Mouse (Mus musculus): Measurements from ENCODE around the gene Syngr4. TPM values are rescaled to one million over a fixed set of nuclear protein-coding genes. Genes with fewer than 3 reads are reported as not detected.
A peak's percentile ranks its signal among the peaks of the same experiment; 100 is the strongest.

Gene Syngr4
- total and polyA plus RNA-seq, 3 experiments: not detected

DNA sequence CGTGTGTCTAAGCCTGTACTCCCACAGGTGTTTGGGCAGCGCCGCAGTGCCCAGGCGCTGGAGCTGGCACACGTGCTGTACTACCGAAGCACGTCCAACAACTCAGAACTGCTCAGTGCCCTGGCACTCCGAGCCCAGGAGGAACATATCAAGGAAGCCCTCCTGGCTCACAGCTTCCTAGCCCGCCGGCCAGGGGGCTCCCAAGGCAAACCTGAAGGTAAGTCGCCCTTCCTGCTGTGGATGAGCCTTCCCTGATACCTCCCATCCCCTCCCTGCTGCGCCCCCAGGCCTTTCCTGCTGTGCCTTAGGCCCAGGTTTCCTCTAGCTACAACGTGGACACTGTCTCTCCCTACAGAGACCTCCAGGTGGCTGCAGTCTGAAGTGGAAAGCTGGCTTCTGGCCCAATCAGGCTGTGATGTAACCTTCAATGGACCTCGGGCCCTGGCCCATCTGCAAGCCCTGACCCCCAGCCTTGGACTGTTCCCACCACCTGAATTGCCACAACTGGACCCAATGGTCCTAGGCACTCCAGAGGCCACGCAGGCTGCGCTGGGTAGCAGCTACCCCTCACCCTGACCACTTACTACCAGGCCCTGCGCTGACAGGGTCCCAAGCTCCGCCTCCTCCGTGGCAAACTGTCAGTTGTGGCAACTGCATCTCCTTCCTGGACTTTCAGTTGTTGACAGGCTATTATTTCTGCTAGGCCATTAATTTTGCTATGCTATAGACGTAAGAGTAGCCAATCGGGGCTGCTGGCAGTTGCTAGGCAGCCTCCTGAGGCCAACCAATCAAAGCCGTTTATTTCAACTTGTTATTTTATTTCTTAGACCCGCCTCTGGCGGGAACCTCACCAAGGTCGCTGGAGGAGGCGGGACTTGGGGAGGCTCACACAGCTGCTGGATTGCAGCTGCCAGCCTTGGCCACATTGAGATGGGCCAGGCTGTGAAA is 19.8 kb upstream of the Syngr4 start:
- Histone ChIP-seq H3K9me3 (replicated peaks; ENCODE audit: low read length) (no peaks in the 10 kb centered on the region), H3K27me3 (replicated peaks) (no peaks in the 10 kb centered on the region), H3K9ac (ENCODE audit: insufficient read depth, low read depth) (no peak overlapping the region), H3K4me1 (ENCODE audit: control insufficient read depth in 1 of 2, insufficient read depth in 2 of 2) (peaks cover 2 to 45% of the 10 kb centered on the region in 2 experiments; a peak in 2 of 4 replicates), H3K27ac (ENCODE audit: insufficient read depth, low read depth) (no peak overlapping the region), H3K36me3 (replicated peaks in 1 of 2; ENCODE audit: control insufficient read depth in 1 of 2, insufficient read depth in 1 of 2, low read length in 1 of 2) (peaks cover 0 to 55% of the 10 kb centered on the region in 2 experiments), H3K79me2 (replicated peaks; ENCODE audit: control insufficient read depth, extremely low read depth, insufficient read depth, poor library complexity, severe bottlenecking) (no peaks in the 10 kb centered on the region), H3K4me3 (replicated peaks in 1 of 3; ENCODE audit: low read depth in 2 of 3, low read length in 2 of 3, poor library complexity in 1 of 3) (peak overlapping the region in 1 of 3 experiments; percentile 6), H3K4me2 (ENCODE audit: insufficient read depth, low read depth, poor library complexity, severe bottlenecking) (no peak overlapping the region)
- dilution Hi-C loops (cut with MboI; ENCODE audit: extremely low pct_ligation_motif_present, extremely low pct_unique_long_range_greater_than_20kb, low sequenced_read_pairs) (no loop called here), in situ Hi-C loops (cut with MboI; ENCODE audit: low pct_ligation_motif_present, low pct_unique_long_range_greater_than_20kb, low sequenced_read_pairs) (no loop called here)
- DNase-seq (ENCODE audit: extremely low read depth): peak; percentile 58
- TF ChIP-seq JUND (conservative IDR thresholded peaks at IDR 0.05; ENCODE audit: low read depth, low read length) (no peak), MYC (IDR thresholded peaks at IDR 0.05; ENCODE audit: low read depth, low read length) (no peak), JUN (IDR thresholded peaks at IDR 0.05; ENCODE audit: insufficient read depth, low read depth, low read length) (no peak), PAX5 (IDR thresholded peaks at IDR 0.05; ENCODE audit: low read length) (no peak), ZMIZ1 (IDR thresholded peaks at IDR 0.05; ENCODE audit: low read depth, low read length) (no peak)

DNA sequence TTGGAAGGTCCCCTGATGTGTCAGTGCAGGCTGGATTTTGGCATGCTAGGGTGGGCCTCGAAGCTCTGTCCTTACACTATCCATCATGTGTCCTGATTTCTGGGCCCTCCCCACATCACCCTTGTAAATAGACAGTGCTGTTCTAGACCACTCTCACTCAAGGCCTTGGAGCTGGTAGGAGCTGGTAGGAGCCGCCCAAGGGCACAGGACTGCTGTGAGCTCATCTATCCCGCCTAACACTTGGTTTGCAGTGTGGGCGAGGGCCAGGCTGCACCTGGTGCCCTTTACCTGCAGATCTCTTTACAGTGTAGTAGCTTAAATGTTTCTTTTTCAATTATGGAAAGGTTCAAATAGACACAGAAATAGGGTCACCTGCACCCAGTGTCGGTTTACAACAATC is 18.5 kb upstream of the Syngr4 start:
- peaks cover 2 to 64% of the 10 kb centered on the region in 2 experiments for H3K36me3 ChIP-seq (replicated peaks in 1 of 2; ENCODE audit: control insufficient read depth in 1 of 2, insufficient read depth in 1 of 2, low read length in 1 of 2)
- DNase-seq (ENCODE audit: extremely low read depth): no peak

DNA sequence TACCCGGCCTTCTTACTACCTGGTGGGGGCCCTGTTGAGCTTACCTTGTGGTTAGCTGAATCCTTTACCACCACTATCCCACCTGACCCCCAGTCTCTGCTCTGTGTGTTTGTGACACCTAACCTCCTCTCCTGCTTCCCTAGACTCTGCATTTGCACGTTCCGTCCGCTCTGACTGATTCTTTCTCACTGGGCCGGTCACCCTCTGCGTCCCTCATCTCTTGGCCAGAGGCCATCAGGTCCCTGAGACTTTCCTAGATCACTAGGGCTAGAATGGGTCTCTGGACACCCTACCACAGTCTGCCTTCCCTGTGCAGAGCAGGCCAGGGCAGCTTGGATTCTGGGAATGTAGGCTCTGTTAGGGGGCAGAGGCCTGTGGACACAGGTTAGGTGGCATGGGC is 17.6 kb upstream of the Syngr4 start:
- peaks cover 4% of the 10 kb centered on the region for H3K9me3 ChIP-seq (replicated peaks; ENCODE audit: low read length)
- H3K27me3 ChIP-seq (replicated peaks): no peaks in the 10 kb centered on the region
- no peak overlapping the region for H3K9ac ChIP-seq (ENCODE audit: insufficient read depth, low read depth)
- H3K27ac ChIP-seq (ENCODE audit: insufficient read depth, low read depth): no peak overlapping the region
- no peak for DNase-seq (ENCODE audit: extremely low read depth)
- no peaks in the 10 kb centered on the region for H3K79me2 ChIP-seq (replicated peaks; ENCODE audit: control insufficient read depth, extremely low read depth, insufficient read depth, poor library complexity, severe bottlenecking)
- H3K4me2 ChIP-seq (ENCODE audit: insufficient read depth, low read depth, poor library complexity, severe bottlenecking): no peak overlapping the region
- dilution Hi-C loops (cut with MboI; ENCODE audit: extremely low pct_ligation_motif_present, extremely low pct_unique_long_range_greater_than_20kb, low sequenced_read_pairs) (no loop called here), in situ Hi-C loops (cut with MboI; ENCODE audit: low pct_ligation_motif_present, low pct_unique_long_range_greater_than_20kb, low sequenced_read_pairs) (no loop called here)
- H3K4me1 ChIP-seq (ENCODE audit: control insufficient read depth in 1 of 2, insufficient read depth in 2 of 2): peaks cover 2 to 27% of the 10 kb centered on the region in 2 experiments; a peak in 2 of 4 replicates
- peaks cover 11 to 69% of the 10 kb centered on the region in 2 experiments for H3K36me3 ChIP-seq (replicated peaks in 1 of 2; ENCODE audit: control insufficient read depth in 1 of 2, insufficient read depth in 1 of 2, low read length in 1 of 2)
- TF ChIP-seq CTCF (conservative IDR thresholded peaks at IDR 0.05 in 1 of 2, IDR thresholded peaks at IDR 0.05 in 1 of 2; ENCODE audit: low read depth in 2 of 2, low read length in 2 of 2): no peak
- TF ChIP-seq EP300 (IDR thresholded peaks at IDR 0.05; ENCODE audit: low read length): no peak
- TF ChIP-seq MYC (IDR thresholded peaks at IDR 0.05; ENCODE audit: low read depth, low read length): no peak
- no peak for TF ChIP-seq CHD2 (IDR thresholded peaks at IDR 0.05; ENCODE audit: low read length)
- TF ChIP-seq MAX (IDR thresholded peaks at IDR 0.05; ENCODE audit: low read length): no peak
- TF ChIP-seq TBP (conservative IDR thresholded peaks at IDR 0.05; ENCODE audit: low read depth, low read length): no peak
- TF ChIP-seq MAZ (IDR thresholded peaks at IDR 0.05; ENCODE audit: low read depth, low read length): no peak
- TF ChIP-seq IRF4 (IDR thresholded peaks at IDR 0.05; ENCODE audit: low read depth, low read length): no peak
- no peak overlapping the region for H3K4me3 ChIP-seq (replicated peaks in 1 of 3; ENCODE audit: low read depth in 2 of 3, low read length in 2 of 3, poor library complexity in 1 of 3)

More for the DNA sequence above, 18.5 kb upstream of the Syngr4 start:
- Histone ChIP-seq H3K9me3 (replicated peaks; ENCODE audit: low read length) (peaks cover under 1% of the 10 kb centered on the region), H3K27me3 (replicated peaks) (no peaks in the 10 kb centered on the region), H3K4me1 (ENCODE audit: control insufficient read depth in 1 of 2, insufficient read depth in 2 of 2) (peaks cover 2 to 33% of the 10 kb centered on the region in 2 experiments; a peak in 2 of 4 replicates), H3K79me2 (replicated peaks; ENCODE audit: control insufficient read depth, extremely low read depth, insufficient read depth, poor library complexity, severe bottlenecking) (no peaks in the 10 kb centered on the region), H3K9ac (ENCODE audit: insufficient read depth, low read depth) (no peak overlapping the region), H3K4me2 (ENCODE audit: insufficient read depth, low read depth, poor library complexity, severe bottlenecking) (no peak overlapping the region), H3K4me3 (replicated peaks in 1 of 3; ENCODE audit: low read depth in 2 of 3, low read length in 2 of 3, poor library complexity in 1 of 3) (no peak overlapping the region), H3K27ac (ENCODE audit: insufficient read depth, low read depth) (no peak overlapping the region)
- in situ Hi-C loops (cut with MboI; ENCODE audit: low pct_ligation_motif_present, low pct_unique_long_range_greater_than_20kb, low sequenced_read_pairs): no loop called here
- dilution Hi-C loops (cut with MboI; ENCODE audit: extremely low pct_ligation_motif_present, extremely low pct_unique_long_range_greater_than_20kb, low sequenced_read_pairs): no loop called here
- TF ChIP-seq RCOR1 (conservative IDR thresholded peaks at IDR 0.05; ENCODE audit: low read depth, low read length) (no peak), BHLHE40 (IDR thresholded peaks at IDR 0.05; ENCODE audit: low read depth, low read length) (no peak), MAX (IDR thresholded peaks at IDR 0.05; ENCODE audit: low read length) (no peak), SMC3 (IDR thresholded peaks at IDR 0.05; ENCODE audit: low read depth, low read length) (no peak), SIN3A (IDR thresholded peaks at IDR 0.05; ENCODE audit: low read length) (no peak), MXI1 (IDR thresholded peaks at IDR 0.05; ENCODE audit: low read depth, low read length) (no peak), MYC (IDR thresholded peaks at IDR 0.05; ENCODE audit: low read depth, low read length) (no peak), MAFK (IDR thresholded peaks at IDR 0.05; ENCODE audit: insufficient replicate concordance, low read length) (no peak), ELF1 (IDR thresholded peaks at IDR 0.05; ENCODE audit: low read depth, low read length) (no peak), USF2 (conservative IDR thresholded peaks at IDR 0.05; ENCODE audit: low read depth, low read length) (no peak)

All from CH12.LX (cell line).